Mouse (Mus musculus) adipocyte (in vitro differentiated cells): ENCODE measurements at regions not wholly inside any gene's neighbourhood (a gene's known extent, or its start where the extent isn't known, plus 50 kb on each side); places are given as distances from the start of the nearest gene placed in this dataset.

Source experiments
- DNase-seq: peaks from one replicate; pipeline ENCODE4 v3.0.0-alpha.2; 2016; ENCODE audit warnings: low spot score

DNA sequence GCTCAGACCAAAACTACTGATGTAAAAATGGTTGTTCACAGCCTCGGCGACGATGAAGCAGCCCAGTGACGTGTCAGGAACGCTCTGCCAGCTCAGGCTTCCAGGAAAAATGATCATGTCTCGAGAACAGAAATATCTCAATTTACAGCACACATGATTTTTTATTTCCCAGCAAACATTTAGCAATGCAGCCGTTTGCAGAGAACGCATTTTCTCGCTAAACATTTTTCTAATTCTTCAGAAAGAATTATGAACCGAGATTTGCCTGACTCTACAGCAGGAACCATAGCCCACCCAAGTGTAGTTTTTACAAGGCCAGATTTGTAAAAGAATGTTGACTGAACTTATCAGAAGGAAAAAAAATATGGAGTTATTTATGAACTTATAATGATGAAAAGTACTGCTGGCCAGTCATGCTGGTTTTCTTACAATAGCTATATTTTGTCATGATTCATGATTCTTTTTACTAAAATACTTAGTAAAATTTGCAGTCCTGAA is 380.4 kb downstream of the Etnk1 start:
- DNase-seq, result no peak

GRCm38 (mm10) chr6:143554946-143555345 is 387.9 kb downstream of the Etnk1 start:
- DNase-seq, result peak; percentile 58

GRCm38 (mm10) chr6:143558046-143558884 is 391.2 kb downstream of the Etnk1 start:
- DNase-seq, result no peak

- DNase-seq, result peak; percentile 79
Observed at GRCm38 (mm10) chr6:143559316-143559715, 392.3 kb downstream of the Etnk1 start.

- DNase-seq, result peak; percentile 16
Observed at GRCm38 (mm10) chr6:143561316-143562088, 394.5 kb downstream of the Etnk1 start.

- no peak for DNase-seq
Observed at GRCm38 (mm10) chr6:143571356-143572115, 404.5 kb downstream of the Etnk1 start.

DNA sequence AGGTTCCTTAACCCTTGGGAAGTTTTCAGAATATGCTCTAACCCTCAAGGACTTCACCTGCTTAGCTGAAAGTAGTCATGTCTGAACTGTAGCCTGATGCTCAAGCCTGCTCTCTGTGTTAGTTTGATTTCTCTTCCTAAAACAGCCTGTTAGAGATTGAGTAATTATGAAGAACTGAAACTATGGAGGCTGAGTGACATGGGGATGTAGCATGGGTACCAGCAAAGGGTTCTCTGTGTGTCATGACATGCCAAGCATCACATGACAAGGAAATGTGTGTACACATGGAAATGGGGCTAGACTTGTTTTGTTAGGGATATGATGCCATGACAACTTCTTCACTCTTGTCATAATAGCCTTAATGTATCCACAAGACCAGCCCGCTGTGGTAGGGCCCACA is 412.2 kb downstream of the Etnk1 start:
- no peak for DNase-seq

DNA sequence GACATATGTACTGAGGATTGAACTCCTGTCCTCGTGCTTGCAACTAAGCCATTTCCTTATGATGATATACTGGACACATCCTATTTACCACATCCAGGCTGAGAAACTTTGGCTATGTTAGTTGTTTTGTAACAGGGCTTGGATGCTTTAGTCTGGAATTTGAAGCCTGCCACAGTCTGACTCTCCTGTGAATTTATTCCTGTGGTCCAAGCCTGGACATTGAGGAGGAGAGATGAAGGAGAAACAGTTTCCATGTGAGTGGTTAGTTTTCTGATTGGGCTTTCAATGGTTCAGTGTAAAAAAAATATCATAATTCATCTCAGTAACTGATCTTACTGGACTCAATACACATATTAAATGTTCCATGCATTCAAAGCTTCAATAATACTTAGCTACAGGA is 422.6 kb downstream of the Etnk1 start:
- no peak for DNase-seq

DNA sequence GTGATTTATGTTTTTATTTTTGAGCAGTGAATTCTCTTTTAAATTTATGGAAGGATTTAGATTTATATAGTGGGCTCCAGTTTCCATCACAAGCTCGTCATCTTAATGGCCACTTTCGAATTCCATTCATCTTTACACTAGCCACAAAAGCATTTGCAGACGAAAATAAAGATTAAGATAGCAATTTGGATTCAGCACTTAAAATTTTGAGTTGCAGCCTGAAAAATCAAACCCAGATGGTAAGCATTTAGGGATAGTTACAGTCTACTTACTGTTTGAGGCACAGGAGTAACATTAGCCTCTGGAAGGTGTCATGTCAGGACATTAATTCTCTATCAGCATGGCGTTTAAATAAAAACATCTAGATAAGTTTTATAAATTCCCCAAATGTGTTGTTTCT is 423.2 kb downstream of the Etnk1 start:
- no peak for DNase-seq

- DNase-seq, result no peak
Observed at GRCm38 (mm10) chr6:143592490-143592889, 425.5 kb downstream of the Etnk1 start.

DNA sequence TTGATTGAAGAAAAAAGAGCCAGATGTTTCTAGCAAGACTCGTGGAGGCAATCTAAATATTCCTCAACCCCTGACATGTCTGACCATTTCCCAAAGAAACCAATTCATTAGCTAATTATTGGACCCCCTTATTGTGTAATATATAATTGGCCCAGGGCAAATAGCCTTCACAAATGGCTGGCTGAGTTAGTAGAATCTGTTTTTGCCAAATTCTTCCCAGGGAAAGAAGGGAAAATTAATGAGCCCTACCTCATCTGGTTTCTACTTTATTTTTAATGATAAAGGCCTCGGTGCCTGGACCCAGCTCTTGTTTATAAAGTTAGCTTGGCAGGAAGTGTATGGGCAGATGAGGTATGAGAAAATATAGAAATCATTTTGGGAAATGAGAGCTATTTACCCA is 428.5 kb downstream of the Etnk1 start:
- DNase-seq, result no peak

GRCm38 (mm10) chr6:143597414-143597813 is 430.4 kb downstream of the Etnk1 start:
- DNase-seq, result no peak

DNA sequence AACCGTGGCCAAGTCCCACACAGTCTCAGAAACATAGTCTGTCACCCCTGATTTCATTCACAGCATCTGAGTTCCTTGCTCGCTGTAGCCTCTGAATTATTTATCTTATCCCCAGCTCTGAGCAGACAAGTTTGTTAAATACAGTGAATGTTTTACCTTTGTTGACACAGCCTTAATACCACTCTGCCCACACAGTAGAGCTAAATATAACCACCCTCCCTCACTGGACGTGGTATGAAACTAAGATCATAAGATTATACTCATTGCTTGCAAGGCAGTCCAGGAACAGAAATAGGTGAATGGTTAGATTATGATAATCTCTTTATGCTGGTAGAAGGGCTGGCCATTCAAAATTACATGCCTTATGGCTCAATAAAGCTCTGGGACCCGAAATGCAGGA is 431.9 kb downstream of the Etnk1 start:
- DNase-seq, result no peak

- peak; percentile 52 for DNase-seq
Observed at GRCm38 (mm10) chr6:143609100-143609499, 442.1 kb downstream of the Etnk1 start.

- no peak for DNase-seq
Observed at GRCm38 (mm10) chr6:143612966-143613365, 445.9 kb downstream of the Etnk1 start.

DNA sequence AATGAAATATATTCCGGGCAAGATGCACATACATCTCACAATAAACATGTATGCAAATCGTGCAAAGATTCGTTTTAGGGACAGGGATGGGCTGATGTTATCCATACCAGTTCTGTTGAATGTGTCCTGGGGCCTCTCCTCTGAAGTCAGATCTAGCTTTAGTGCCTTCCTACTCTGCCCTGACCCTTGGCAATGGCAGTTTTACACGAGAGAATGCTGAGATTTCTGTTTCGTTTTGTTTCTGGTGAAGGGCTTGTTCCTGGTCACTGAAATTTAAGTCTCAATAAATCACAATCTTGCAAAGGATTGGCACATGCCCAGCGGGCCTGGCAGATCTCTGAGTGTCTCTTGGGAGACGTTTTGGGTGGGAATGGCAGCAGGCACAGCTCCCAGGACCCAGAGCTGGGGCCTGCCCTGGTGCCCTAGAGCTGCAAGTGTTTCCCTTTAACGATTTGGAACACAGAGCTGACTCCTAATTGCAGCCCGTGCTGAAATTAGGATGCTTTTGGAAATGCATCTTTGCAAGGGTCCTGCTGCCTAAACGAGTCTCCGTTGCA is 447.5 kb downstream of the Etnk1 start:
- peak; percentile 77 for DNase-seq

DNA sequence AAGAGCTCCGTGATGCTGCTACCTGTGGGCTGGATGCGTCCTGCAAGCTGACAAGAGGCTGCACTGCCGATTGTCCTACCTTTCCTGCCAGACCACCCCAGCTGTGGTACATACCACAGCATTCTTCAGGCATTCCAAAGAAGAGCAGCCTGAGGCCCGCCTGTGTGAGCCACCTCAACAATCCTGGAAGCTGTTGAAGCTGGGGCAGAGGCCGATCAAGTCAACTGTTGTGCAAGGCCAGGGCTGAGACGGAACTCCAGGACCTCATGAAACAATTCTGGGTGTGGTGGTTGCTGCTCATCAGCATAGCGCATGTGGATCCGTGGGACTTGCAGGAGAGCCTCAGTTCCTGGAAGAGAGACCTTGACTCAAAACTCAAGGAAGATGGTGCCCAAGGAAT is 448.3 kb downstream of the Etnk1 start:
- DNase-seq, result peak; percentile 54

- DNase-seq, result peak; percentile 69
Observed at GRCm38 (mm10) chr6:143616386-143616785, 449.4 kb downstream of the Etnk1 start.

GRCm38 (mm10) chr6:143618558-143618957 is 451.5 kb downstream of the Etnk1 start:
- no peak for DNase-seq

GRCm38 (mm10) chr6:143620583-143620982 is 453.6 kb downstream of the Etnk1 start:
- no peak for DNase-seq

- DNase-seq, result no peak
Observed at GRCm38 (mm10) chr6:143622161-143622560, 455.1 kb downstream of the Etnk1 start.

GRCm38 (mm10) chr6:143624901-143625300 is 457.9 kb downstream of the Etnk1 start:
- no peak for DNase-seq
